Mouse (Mus musculus): ENCODE results near the gene Gm20388. TPM values are rescaled to one million over a fixed set of nuclear protein-coding genes. Genes with fewer than 3 reads are reported as not detected.
A peak's percentile ranks its signal among the peaks of the same experiment; 100 is the strongest.

Gene Gm20388
- total RNA-seq, 2 experiments from 2014 or later = not detected

- DNase-seq (ENCODE audit: low spot score in 2 of 2) = no peak
Measured at GRCm38 (mm10) chr8:120188510-120188909, 277.9 kb downstream of the Gm20388 start.

- DNase-seq (ENCODE audit: low spot score in 2 of 2) = no peak
Measured at GRCm38 (mm10) chr8:120189440-120189839, 278.8 kb downstream of the Gm20388 start.

GRCm38 (mm10) chr8:120190107-120190809, 279.6 kb downstream of the Gm20388 start:
- no peak for DNase-seq (ENCODE audit: low spot score in 2 of 2)

- DNase-seq (ENCODE audit: low spot score in 2 of 2) = peak; percentile 81 to 89
Measured at GRCm38 (mm10) chr8:120190810-120191413, 280.3 kb downstream of the Gm20388 start.

GRCm38 (mm10) chr8:120191633-120192032, 281.0 kb downstream of the Gm20388 start:
- DNase-seq (ENCODE audit: low spot score in 2 of 2) = no peak

GRCm38 (mm10) chr8:120192118-120192517, 281.5 kb downstream of the Gm20388 start:
- no peak for DNase-seq (ENCODE audit: low spot score in 2 of 2)

- DNase-seq (ENCODE audit: low spot score in 2 of 2) = no peak
Measured at GRCm38 (mm10) chr8:120201351-120201750, 290.7 kb downstream of the Gm20388 start.

GRCm38 (mm10) chr8:120202546-120202945, 291.9 kb downstream of the Gm20388 start:
- no peak for DNase-seq (ENCODE audit: low spot score in 2 of 2)

- no peak for DNase-seq (ENCODE audit: low spot score in 2 of 2)
Measured at GRCm38 (mm10) chr8:120204736-120205360, 294.2 kb downstream of the Gm20388 start.

- DNase-seq (ENCODE audit: low spot score in 2 of 2) = no peak
Measured at GRCm38 (mm10) chr8:120205916-120206315, 295.3 kb downstream of the Gm20388 start.

GRCm38 (mm10) chr8:120207364-120207763, 296.7 kb downstream of the Gm20388 start:
- DNase-seq (ENCODE audit: low spot score in 2 of 2) = no peak

GRCm38 (mm10) chr8:120208113-120208512, 297.5 kb downstream of the Gm20388 start:
- DNase-seq (ENCODE audit: low spot score in 2 of 2) = no peak

GRCm38 (mm10) chr8:120211345-120211744, 300.7 kb downstream of the Gm20388 start:
- no peak for DNase-seq (ENCODE audit: low spot score in 2 of 2)

GRCm38 (mm10) chr8:120212596-120212995, 302.0 kb downstream of the Gm20388 start:
- no peak for DNase-seq (ENCODE audit: low spot score in 2 of 2)

- DNase-seq (ENCODE audit: low spot score in 2 of 2) = no peak
Measured at GRCm38 (mm10) chr8:120213229-120213628, 302.6 kb downstream of the Gm20388 start.

- peak; percentile 47 to 59 for DNase-seq (ENCODE audit: low spot score in 2 of 2)
Measured at GRCm38 (mm10) chr8:120213939-120214338, 303.3 kb downstream of the Gm20388 start.

- no peak for DNase-seq (ENCODE audit: low spot score in 2 of 2)
Measured at GRCm38 (mm10) chr8:120215416-120216141, 304.9 kb downstream of the Gm20388 start.

- DNase-seq (ENCODE audit: low spot score in 2 of 2) = peak in 1 of 2 experiments; percentile 10
Measured at GRCm38 (mm10) chr8:120216855-120217830, 306.5 kb downstream of the Gm20388 start.

- no peak for DNase-seq (ENCODE audit: low spot score in 2 of 2)
Measured at GRCm38 (mm10) chr8:120222548-120222947, 311.9 kb downstream of the Gm20388 start.
